Mouse (Mus musculus) testis, adult 2 months (tissue): ENCODE data around the gene Psenen.

ENCODE experiments used
- CTCF ChIP-seq: fragments of 200-500 bp; IDR thresholded peaks from 2 replicates; pipeline ENCODE4 v1.5.1; 2012; ENCODE audit warnings: low read depth, mild to moderate bottlenecking, inconsistent platforms, low read length, moderate library complexity; ENCODE audit not compliant: control insufficient read depth, insufficient read depth, insufficient replicate concordance
- POLR2A ChIP-seq: fragments of 200-500 bp; IDR thresholded peaks from 2 replicates; pipeline ENCODE4 v1.6.1; 2012; ENCODE audit warnings: low read depth, mild to moderate bottlenecking, inconsistent platforms, low read length, moderate library complexity; ENCODE audit not compliant: control insufficient read depth

DNA sequence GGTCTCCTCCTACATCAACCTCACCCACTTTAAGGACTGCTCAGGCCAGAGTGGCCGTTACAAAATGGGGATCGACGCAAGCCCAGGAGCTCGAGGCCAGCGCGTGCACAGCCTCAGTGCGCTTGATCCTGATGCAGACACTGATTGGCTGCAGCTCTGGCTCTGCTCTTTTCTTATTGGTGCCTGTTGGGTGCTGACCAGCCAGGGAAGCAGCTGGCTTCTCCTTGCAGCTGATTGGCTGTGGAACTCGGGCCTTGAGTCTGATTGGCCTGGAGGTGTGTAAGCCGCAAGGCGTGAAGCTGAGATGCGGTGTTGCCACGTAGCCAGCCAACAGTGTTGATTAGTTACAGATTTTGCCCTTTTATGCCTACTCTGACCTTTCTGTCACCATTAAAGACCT is 35.4 kb upstream of the Psenen start, which contains the start of gene Zbtb32:
- TF ChIP-seq POLR2A (peak; percentile 90; the same call in 1 of the 2 replicates), CTCF (no peak)
